Mouse (Mus musculus) neutrophil, adult 65 days (primary cell): ENCODE measurements around the gene Dph6. TPM values are rescaled to one million over a fixed set of nuclear protein-coding genes. Genes with fewer than 3 reads are reported as not detected.

Experiments
- total RNA-seq: library from RNA; stranded (reverse); gene quantifications from 2 replicates; pipeline ENCODE4 v1.2.4, GENCODE M21; 2023

The Dph6 gene
- 1.6 and 2.6 TPM in 2 replicates for total RNA-seq

DNA sequence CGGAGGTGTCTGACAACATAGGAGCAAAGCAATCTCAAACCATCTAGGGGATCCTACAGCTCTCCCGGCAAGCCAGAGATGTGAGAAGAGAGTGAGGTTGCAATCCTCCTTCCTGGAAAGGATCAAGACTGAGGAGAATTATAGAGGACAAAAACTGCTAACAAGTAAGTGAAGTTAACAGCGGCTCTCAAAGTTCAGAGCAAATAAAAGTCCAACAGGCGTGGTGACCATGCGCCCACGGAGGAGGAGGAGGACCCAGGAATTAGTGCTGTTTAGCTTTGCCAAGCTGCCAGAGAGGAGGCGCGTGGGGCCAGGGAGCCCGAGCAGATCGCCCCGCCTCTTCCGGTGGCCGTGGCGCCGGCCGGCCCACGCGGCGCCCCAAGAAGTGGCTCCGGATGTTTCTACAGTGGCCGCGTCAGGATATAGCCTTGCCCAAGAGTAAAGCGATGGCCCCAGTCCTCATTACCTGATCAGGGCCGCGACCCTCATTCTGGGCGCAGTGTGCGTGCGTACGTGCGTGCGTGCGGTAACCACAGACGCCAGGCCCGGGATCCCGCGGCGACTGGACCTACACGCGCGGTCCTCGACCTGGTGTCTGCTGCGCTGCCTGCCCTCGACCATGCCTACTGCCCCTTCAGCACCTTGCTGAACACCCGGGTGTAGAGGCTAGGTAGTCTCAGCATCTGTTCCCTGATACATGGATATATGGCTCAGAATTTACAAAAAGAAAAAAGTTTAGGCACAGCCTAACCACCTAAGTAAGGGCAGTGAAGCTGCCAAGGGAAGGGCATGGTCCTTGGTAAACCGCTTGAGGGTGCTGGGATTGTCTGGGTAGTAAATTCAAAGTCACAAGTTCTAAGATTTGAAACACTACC, at the start of gene Dph6:
Dph6 (minus strand) TSS at position 600 of the 875 bp plus-strand sequence.

